Mouse (Mus musculus) mouse trophoblast stem cell (cell line): ENCODE data around the gene Hmg20b.

Experiments
- in situ Hi-C, 2 experiments: fragments of 300-500 bp; cut with MseI, MboI; formaldehyde crosslinking; loops; 2 replicates in 1 of 2; 3 replicates in 1 of 2; pipeline ENCODE4 v1.15.1; 2025

The Hmg20b gene

GRCm38 (mm10) chr10:81354738-81355477 is 4.6 kb upstream of the Hmg20b start:
- in situ Hi-C loops: no loop called here

GRCm38 (mm10) chr10:81351678-81352291 is 1.5 kb upstream of the Hmg20b start:
- in situ Hi-C loops: no loop called here

- in situ Hi-C loops: no loop called here
Observed at GRCm38 (mm10) chr10:81349961-81350350, 324 bp downstream of the Hmg20b start.

GRCm38 (mm10) chr10:81349146-81349545 is 1.1 kb downstream of the Hmg20b start:
- in situ Hi-C loops: no loop called here

GRCm38 (mm10) chr10:81346453-81347067 is 3.7 kb downstream of the Hmg20b start:
- in situ Hi-C loops: no loop called here

- in situ Hi-C loops: no loop called here
Observed at GRCm38 (mm10) chr10:81345162-81345534, 5.1 kb downstream of the Hmg20b start.

- in situ Hi-C loops: loop anchor here (5.0 kb wide), 1 partner anchor 57 kb away; no protein-coding TSS in a partner anchor
Observed at GRCm38 (mm10) chr10:81344421-81345161, 5.7 kb downstream of the Hmg20b start.

GRCm38 (mm10) chr10:81342686-81343505 is 7.4 kb downstream of the Hmg20b start, which contains the start of gene Gipc3:
TSS of gene Gipc3 (minus strand) at chr10:81343266.
- in situ Hi-C loops: loop anchor here (5.0 kb wide), 1 partner anchor 56 kb away; no protein-coding TSS in a partner anchor

GRCm38 (mm10) chr10:81341333-81341949 is 8.8 kb downstream of the Hmg20b start:
- in situ Hi-C loops: loop anchor here (5.0 kb wide), 1 partner anchor 54 kb away; no protein-coding TSS in a partner anchor

- in situ Hi-C loops: loop anchor here (5.0 kb wide), 1 partner anchor 53 kb away; no protein-coding TSS in a partner anchor
Observed at GRCm38 (mm10) chr10:81340551-81341332, 9.5 kb downstream of the Hmg20b start.

- in situ Hi-C loops: no loop called here
Observed at GRCm38 (mm10) chr10:81336558-81336957, 13.7 kb downstream of the Hmg20b start.

- in situ Hi-C loops: no loop called here
Observed at GRCm38 (mm10) chr10:81335393-81336340, 14.6 kb downstream of the Hmg20b start.

- in situ Hi-C loops: no loop called here
Observed at GRCm38 (mm10) chr10:81334324-81334723, 16.0 kb downstream of the Hmg20b start.

- in situ Hi-C loops: no loop called here
Observed at GRCm38 (mm10) chr10:81332277-81332676, 18.0 kb downstream of the Hmg20b start.

GRCm38 (mm10) chr10:81330007-81330406 is 20.3 kb downstream of the Hmg20b start:
- in situ Hi-C loops: no loop called here

- in situ Hi-C loops: no loop called here
Observed at GRCm38 (mm10) chr10:81329194-81329975, 20.9 kb downstream of the Hmg20b start.

GRCm38 (mm10) chr10:81328386-81328785 is 21.9 kb downstream of the Hmg20b start, which contains the start of gene Tbxa2r:
TSS of gene Tbxa2r (plus strand) at chr10:81328731.
- in situ Hi-C loops: no loop called here

GRCm38 (mm10) chr10:81327959-81328358 is 22.3 kb downstream of the Hmg20b start:
- in situ Hi-C loops: no loop called here
